Mouse (Mus musculus) thymus, adult 2 months (tissue): Measurements from ENCODE around the gene 6030468B19Rik.

ENCODE experiments used
- CTCF ChIP-seq: fragments of 200-500 bp; IDR thresholded peaks from 2 replicates; pipeline ENCODE4 v1.5.1; 2012; ENCODE audit warnings: mild to moderate bottlenecking, control low read depth, low read length, moderate library complexity, borderline replicate concordance; ENCODE audit not compliant: control insufficient read depth, poor library complexity, insufficient read depth; ENCODE audit errors: extremely low read depth
- POLR2A ChIP-seq: fragments of 200-500 bp; IDR thresholded peaks from 2 replicates; pipeline ENCODE4 v1.6.1; 2012; ENCODE audit warnings: mild to moderate bottlenecking, low read length, control low read depth, moderate library complexity; ENCODE audit not compliant: control insufficient read depth, poor library complexity, insufficient read depth; ENCODE audit errors: extremely low read depth

DNA sequence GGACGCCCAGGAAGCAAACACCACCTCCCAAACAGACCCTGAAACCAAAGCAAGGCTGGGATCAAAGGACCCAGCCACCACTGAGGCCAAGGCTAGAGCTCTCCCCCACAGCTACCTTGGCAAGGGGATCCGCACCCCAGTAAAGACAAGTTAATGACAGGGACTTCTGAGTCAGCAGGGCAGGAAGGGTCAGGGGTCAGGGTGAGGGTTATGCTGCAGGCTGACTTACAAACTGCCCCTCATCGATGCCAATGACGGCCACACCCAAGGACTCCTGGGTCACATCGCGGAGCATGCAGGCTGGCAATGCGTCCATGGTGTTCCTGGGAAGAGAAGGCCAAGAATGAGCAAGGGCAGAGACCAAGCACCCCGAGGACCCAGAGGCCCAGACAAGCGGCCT lies 24.4 kb downstream of the 6030468B19Rik start:
- no peak for TF ChIP-seq CTCF
- no peak for TF ChIP-seq POLR2A
